Mouse (Mus musculus) adrenal gland, postnatal 14 days (tissue): ENCODE measurements at regions not wholly inside any gene's neighbourhood (a gene's known extent, or its start where the extent isn't known, plus 50 kb on each side); places are given as distances from the start of the nearest gene placed in this dataset.

ENCODE experiments used
- DNase-seq: peaks from one replicate; pipeline ENCODE4 v3.0.0; 2021; ENCODE audit warnings: mixed read lengths

DNA sequence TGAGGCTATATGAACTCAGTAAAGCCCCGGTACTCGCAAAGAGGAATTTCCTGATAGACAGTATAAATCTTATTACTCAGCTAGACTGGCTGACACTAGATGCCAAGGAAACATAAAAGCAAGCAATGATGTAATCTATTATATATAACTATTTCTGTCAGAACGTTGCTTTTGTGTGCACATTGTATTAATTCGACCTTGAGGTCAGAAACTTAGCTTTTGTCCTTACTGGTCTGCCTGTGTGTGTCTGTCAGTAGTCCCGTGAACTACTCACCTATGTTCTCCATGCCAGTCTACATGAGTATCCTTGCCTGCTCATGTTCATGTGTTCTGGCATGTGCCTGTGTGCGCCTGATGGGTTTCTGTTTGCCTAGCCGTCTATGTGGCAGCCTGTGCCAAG lies 70.5 kb downstream of the Tmx1 start:
- DNase-seq, result peak; percentile 19

DNA sequence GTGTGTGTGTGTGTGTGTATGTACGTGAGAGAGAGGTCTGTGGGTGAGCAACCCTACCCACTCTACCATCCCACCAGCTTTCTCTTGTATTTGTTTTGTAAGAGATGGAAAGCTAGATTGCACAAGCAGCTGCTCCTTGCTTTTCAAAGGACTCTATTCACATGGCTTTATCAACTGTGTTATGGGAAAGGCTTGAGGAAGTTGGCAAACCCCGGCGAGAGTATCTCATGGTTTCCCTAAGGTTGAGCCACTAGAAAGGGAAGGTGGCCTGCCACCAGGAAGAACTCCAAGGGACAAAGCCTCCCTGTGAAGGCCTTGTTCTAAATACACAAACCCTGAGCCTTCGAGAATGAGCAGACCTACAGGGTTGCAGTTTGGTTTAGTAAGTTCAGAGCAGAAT lies 71.8 kb downstream of the Tmx1 start:
- DNase-seq, result no peak

DNA sequence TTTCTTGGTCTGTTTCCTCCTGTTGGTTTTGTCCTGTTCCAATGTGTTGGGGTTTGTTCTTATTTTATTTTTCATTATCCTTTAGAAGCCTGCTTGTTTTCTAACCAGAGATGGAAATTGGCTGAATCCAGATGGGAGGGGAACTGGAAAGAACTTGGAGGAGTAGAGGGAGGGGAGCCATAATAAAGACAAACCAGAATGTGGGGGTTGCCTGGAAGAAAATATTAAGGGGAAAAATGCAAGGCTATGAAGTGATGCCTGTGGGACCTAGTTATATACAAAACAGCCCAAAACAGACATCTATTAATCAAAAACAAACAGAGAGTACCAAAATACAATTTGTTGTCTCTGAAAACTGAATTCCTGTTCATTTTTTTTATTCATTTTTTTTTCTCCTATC lies 78.8 kb downstream of the Tmx1 start:
- no peak for DNase-seq

DNA sequence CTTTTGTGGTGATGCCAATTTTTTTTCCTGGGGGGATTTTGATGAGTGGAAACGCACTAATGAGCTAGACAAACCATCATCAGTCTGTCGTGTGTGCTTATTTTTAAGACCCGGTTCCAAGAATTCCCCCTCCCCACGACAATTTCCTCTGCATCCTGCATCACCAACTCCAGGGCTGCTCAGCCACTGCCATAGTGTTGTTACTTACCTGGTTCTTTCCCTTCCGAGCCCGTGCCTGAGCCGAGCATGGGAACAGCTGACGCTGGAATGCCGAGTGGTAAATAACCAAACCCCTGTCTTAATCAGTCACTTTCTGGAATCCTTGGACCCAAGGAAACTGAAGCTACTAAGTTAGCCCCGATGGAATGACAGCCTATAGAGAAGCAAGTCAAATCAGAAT lies 79.3 kb downstream of the Tmx1 start:
- no peak for DNase-seq

DNA sequence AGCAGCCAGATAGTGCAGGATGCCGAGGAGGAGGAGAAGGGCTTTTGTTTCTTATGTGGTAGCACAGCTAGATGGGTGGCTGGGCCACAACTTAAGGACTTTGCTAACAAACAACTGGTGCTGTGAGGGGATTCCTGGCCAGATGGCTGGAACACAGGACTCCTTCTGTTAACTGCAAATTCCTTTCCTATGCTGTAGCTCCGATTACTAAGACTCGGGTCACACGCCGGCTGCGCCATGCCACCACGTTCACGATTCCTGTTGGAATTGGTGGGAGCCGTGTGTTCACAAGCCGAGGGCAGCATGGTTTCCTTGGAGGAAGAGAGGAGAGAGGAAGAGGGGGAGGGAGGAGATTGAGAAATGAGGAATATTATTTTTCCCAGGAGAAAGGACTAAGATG lies 79.9 kb downstream of the Tmx1 start:
- DNase-seq, result no peak

DNA sequence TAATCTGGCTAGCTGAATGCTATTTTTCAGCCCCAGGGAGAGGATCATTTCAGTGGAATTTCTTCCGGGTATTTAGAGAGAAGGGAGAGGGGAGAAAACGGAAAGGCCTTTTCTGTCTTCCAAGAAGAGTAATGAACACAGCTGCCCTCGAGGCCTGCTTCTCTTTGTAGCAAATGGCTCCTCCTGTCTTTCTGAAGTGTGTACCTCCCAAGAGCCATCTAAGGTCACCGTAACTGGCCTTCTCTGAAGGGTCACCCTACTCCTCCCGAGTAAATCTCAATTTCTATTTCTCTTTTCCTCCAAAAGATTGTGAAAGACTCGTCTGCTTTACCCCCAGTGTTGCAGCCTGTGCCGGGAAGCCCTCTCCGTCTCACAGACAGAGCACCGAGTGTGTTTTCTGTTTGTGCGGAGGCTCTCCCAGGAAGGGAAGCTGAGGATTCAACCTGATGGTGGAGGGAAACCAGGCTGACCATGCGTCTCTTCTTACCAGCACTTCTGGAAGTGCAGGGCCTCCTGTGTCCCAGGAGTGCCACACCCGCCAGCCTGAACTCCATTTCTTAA lies 80.6 kb downstream of the Tmx1 start:
- no peak for DNase-seq

DNA sequence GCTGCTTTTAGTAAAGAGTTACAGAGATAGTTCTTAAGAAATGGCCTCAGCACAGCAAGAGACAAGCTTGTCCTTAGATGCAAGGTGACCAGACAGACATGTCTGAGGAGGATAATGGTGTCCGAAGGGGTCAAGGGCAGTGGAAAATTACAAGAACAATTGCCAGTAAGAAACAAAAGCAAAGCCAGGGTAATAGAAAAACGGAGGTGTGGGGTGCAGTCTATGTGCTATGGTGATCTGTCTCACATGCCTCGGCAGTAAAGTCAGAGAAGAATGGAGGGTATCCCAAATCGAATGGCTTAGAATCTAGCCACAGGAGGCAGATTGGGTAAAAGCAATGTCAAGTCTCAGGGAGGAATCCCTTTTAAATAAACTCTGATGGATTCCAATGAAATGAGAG lies 86.2 kb downstream of the Tmx1 start:
- no peak for DNase-seq

DNA sequence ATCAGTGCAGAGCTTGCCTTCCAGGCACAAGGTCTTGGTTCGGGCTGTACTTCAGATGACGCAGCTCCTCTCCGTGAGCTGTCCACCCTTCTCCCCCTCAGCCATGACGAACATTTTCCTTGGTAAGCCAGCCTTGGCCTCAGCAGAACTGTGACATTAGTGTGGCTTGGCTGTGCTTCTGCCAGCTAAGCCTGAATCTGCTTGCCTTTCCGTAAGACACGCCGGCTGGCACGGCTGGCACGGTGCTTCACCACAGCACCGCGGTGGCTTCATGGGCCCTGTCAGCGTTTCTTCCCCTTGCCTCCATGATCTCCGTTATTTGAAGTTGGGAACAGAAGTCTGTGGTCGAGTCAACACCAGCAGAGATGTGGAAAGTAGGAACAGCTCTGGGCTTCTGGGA lies 87.0 kb downstream of the Tmx1 start:
- DNase-seq, result peak; percentile 81

DNA sequence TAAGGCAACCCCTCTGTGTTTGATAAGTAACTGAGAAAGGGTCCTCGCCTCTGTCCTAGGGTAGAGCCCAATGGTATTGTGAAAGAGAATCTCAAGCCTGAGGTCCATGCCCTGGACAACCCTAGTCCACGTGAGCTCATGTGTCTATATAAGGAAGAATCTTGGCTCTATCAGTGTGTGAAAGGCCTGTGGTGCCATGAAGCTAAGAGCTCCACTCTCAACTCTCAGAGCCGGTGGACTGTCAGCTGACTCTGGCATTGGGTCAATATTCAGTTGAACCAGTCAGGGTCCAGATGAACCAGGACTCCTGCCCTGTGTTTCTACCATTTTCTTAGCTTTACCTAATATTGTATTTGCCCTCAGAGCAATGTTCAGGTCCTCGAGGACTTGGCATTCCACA lies 88.5 kb downstream of the Tmx1 start:
- DNase-seq, result no peak

DNA sequence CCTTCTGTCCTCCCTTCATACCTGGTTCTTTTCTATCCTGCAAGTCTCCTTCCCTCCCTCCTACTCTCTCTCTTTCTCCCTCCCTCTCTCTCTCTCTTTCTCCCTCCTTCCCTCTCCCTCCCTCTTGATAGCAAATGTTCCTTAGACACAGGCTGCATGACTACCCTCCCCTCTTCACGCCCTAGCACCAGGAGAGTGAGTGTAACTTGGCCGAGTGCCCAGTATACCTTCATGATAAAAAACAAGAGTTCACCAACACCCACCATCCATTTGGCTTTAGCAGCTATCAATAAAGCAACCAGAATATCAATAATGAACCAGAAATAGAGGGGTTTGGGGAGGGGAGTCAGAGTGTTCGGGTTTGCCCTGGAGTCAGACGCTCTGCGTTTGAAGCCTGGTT lies 90.4 kb downstream of the Tmx1 start:
- DNase-seq, result no peak

DNA sequence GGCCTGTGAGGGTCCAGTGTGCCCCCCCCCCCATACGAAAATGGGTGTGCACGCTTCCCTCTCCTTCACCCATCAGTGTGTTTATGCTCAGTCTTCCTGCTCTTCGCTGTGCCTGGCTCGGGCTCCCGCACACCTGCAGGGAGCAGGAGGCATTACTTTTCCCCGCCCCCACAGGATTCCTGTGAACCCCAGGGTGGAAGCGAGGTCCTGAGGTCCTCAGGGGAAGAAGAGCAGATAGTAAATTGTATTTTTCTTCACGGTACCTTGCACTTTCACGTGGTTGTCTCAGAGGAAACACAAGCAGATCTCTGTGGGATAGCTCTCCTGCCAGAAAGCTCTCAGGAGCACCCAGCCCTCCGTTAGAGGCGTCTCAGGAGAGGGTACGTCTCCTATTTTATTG lies 91.4 kb downstream of the Tmx1 start:
- no peak for DNase-seq

DNA sequence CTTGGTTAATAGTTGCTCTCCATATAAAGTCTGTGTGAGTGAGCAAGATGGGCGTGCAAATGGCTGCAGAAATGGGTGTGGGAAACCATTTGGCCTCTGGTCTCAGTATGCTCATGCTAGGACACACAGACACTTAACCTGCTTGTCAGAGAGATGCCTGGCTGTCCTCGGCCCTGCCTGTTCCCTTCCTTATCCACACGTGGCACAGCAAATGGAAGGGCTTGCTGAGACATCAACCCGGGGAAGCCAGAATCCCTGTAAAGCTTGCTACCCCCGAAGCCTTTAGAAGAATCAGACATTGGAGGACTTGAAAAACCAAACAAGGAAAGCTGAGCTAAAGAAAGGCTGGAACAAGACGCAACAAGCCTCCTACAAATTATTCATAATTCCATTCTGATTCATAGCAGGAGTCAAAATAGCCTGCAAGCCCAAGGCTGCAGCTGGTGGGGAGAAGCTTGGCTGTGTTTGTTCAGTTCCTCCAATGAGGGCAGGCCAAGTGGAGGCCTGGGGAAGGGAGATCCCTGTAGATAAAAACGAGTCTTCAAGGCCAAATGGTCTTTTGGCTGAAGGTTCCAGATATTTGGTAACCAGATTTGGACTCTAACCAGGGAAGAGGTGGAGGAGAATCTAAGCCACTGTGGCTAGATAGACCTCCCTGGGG lies 92.1 kb downstream of the Tmx1 start:
- peak; percentile 78 for DNase-seq

DNA sequence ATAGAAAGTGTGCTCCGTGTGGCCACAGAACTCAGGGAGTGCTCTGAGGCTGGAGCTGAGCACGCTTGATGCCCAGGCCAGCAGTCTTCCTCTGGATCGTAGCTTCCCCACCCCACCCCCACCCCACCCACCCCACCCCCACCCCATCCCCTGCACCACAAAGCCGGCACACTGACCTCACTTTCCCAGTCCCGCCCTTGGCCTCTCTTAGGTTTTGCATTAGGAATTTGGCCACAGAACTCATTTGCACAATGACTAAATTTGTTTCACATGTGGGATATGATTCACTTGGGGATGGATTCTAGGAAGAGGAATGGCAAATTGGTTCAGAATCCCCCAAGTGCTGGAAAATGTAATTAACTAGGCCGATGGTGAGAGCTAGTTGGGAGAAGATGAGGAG lies 94.3 kb downstream of the Tmx1 start:
- DNase-seq, result no peak

DNA sequence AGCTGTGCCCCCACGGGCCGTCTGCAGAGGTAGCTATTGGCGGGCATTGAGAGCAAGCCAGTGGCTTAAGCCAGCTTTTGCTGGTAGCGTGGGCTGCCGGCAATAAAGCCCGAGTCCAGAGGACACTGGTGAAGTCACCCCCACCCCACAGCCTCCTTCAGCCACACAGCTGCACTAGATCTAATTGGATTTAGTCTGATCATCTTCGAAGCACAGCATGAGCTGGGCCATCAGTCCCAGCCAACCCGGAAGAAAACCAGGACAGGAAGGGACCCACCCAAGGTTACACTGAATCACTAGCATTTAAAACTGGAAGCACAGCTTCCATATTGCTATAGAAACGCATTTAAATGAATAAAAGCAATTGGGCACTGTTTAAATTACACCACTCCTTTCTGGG lies 96.4 kb downstream of the Tmx1 start:
- no peak for DNase-seq

DNA sequence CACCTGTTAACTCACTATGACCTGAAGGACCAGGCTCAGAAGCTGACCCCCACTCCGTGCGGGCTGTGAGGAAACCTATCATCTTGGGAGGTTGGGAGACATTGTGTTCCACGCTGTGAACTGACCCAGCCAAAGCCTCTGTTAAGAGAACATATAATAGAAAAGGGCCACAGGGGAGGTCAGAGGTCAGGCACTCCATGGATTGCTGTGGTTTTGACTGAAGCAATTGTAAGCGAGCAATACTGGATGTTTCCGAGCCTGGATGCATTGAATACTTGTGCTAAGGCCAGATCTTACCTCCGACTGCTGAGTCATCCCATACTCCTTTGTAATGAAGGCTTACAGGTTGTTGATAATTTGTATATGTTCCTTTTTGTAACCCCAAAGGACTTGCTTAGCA lies 101.0 kb downstream of the Tmx1 start:
- DNase-seq, result no peak

DNA sequence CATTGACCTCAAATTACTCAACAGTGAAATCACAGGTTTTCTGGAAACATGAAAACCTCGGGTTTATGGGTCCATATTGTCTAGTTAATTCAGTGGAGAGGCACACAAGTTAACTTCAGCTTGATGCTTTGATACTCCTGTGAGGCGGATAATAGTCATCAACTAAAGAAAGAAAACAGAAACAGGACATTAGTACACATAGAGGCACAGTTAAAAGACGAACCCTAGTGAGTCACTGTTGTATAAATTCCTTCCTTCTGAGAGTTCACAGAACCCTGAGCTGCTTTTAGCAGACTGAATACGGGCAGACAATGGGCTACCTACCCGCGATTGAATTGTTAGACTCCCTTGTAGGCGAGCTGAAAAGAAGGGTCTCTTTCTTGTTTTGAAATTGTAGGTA lies 101.7 kb downstream of the Tmx1 start:
- no peak for DNase-seq

DNA sequence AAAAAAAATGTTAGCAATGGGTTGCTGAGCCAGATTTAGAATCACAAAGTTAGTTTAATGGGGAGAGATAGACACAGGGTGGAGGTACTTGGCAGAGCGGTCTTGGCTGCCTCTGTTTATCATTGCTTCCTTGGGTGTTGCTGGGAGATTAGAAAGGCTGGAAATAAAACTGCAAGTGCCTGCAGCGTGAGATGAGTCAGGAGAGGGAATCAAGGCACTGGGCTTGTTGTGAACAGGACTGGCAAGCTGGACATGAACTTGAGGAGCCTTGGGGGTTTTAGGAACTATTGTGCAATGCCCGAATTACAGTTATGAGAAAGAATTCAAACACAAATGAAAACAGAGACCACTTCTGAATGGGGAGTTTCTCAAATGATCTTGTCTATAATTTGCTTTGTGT lies 102.8 kb downstream of the Tmx1 start:
- no peak for DNase-seq

DNA sequence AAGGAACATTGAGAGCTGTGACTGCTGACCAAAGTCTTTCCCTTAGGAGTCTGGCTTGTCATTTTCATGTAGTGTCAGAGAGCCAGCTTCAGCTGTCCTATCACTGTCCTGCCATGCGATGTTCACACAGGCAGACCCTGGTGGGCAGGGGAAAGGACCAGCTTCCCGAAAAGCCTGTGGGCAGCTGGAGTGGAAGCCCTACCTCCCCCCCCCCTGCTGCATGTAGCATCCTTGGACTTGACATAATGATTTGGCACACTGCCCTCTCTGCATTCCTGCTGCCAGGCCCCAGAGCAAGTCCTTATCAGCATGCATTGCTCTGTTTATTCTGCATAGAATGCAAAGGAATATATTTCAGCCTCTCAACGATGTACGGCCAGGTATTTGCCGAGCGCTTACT lies 103.9 kb downstream of the Tmx1 start:
- DNase-seq, result peak; percentile 50

DNA sequence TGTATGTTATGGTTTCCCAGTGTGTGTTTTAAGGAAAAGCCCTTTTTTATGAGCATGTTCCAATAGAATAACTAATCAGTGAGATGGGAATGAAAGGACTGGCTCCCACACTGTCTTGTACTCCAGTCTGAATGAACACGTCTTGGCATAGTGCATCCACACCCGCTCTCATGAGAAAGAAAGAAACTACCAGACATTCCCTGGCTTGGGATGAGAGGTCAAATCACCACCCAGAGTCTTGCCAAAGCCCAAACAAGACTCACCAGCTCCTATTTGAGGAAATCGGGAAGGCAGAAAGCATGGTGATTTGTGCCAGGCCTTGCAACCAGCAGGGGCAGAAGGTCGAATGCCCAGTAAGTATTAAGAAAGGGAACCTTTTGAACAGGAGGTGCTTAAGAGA lies 110.6 kb downstream of the Tmx1 start:
- DNase-seq, result no peak

DNA sequence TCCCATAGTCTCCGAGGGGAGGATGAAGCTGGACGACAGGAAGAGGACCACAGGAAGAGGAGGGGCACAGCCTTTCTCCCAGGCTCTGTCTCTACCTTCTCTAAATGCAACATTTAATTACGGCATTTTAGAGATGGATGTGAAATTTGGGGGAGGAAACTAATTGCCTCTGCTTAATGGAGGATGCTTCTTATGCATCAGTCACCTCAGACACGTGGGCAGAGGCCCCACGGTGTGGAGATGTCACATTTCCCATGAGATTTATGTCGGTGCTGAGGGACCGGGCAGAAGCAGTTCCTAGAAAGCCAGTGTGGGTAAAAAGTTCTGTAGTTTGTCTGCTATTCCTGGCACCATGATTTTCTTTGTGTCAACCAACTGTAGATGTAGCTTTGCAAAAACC lies 122.8 kb downstream of the Tmx1 start:
- no peak for DNase-seq

DNA sequence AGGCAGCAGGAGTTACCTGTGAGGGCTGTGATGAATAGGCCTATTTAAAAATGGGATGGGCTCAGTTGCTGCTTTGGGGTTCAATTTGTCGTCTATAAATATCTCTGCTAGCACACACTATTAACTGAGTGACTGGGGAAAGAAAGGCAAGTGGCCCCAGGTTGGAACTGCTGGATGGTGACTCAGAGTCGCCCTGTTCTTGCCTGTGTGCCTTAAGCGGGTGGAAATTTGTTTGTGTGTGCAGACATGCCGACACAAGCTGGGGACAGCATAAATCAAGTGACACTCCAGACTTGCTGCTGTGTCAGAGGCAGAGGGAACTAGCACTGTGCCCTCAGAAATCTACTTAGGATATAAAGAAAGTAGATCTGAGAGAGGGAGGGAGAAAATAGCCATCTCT lies 124.9 kb downstream of the Tmx1 start:
- no peak for DNase-seq

DNA sequence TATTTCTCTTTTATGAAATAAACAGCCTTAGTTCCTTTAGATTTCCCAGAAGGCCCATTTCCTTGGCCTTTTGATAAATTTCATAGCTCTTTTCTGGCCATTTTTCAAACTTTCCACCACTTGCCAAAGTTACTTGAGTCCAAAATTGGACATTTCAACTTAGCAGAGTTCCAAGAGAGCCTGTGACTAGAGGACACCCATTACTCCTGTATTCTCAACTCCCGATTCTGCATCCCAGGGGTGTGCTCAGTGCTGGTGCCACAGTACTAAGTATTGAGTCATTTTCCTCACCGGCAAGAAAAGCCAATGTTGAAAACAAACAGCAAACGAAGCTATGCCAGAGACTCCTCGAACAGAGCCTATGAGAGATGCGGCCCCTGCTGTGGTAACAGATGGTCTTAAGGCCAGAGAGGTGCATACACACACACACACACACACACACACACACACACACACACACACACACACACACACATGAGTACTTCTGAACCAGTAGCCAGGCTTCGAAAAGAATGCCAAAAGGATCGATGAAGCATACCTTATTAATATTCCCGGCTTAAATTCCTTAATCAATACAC lies 126.5 kb downstream of the Tmx1 start:
- peak; percentile 47 for DNase-seq

DNA sequence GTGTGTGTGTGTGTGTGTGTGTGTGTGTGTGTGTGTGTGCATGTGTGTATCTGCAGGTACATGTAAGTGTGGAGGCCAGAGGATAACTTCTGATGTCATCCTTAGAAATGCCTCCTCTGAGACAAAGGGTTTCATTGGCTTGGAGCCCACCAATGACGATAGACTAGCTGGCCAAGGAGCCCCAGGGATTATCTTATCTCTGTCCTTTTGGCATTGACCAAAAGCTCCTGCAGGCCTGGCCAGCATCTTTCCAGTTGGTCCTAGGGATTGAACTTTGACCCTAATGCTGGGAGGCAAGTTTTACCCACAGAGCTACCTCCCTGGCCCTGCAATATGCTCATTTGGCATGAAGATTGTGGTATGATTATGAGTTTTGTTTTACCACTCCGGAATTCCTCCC lies 133.3 kb downstream of the Tmx1 start:
- DNase-seq, result no peak

DNA sequence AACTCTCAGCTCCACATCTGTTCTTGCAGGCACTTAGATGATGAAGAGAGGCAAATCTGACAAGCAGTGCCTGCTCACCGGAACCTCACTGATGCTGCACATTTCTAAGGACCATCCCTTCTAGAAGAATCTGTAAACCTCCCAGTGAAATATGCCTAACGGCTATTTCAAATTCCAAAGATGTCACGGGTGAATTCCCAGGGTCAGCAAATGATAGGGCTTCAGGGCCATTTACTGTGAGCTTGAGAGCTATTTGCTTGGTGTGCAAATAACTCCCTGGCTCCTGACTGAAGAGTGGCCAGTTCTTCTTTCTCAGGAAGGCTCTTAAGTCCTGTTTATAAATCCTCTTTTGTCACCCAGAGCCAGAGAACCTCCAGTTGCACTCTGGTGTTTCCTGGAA lies 135.3 kb downstream of the Tmx1 start:
- DNase-seq, result no peak

DNA sequence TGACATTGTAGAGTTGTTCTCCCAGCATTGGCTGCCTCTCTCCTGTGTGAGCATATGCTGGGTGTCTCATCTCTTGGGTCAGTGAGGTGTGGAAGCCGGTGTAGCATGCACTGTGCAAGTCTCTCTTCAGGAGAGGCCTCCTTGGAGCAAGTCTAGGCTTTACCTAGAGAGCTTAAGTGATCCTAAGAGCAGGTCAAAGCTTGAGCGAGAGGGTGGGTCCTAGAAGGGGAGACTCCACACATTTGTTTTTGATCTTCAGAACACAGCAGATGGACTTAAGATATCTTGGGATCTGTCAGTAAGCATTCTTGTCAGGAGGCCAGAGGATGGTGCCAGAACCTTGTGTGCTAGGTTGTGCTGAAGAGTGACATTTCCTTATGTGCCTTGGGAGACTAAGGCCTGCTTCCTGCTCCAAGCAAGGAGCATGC lies 136.4 kb downstream of the Tmx1 start:
- DNase-seq, result peak; percentile 35
